Mouse (Mus musculus): ENCODE data around the gene Grid1. TPM values are rescaled to one million over a fixed set of nuclear protein-coding genes. Genes with fewer than 3 reads are reported as not detected.

Gene Grid1
- polyA plus RNA-seq, 1 experiment from 2014 or later, result 0.59 TPM

GRCm38 (mm10) chr14:34844166-34844565, 24.3 kb downstream of the Grid1 start:
- Histone ChIP-seq H3K4me1 (no peaks in the 10 kb centered on the region), H3K27me3 (ENCODE audit: insufficient read depth, poor library complexity, severe bottlenecking) (peaks cover 4% of the 10 kb centered on the region; the same call in 1 of the 2 replicates), H3K9me3 (no peaks in the 10 kb centered on the region), H3K4me3 (no peak overlapping the region), H3K27ac (no peak overlapping the region), H3K36me3 (no peaks in the 10 kb centered on the region)
- no peak for DNase-seq (ENCODE audit: low spot score)
- WGBS, result 89% methylated on average over 3 of the region's 3 CpGs

- peaks cover 4% of the 10 kb centered on the region; the same call in 1 of the 2 replicates for H3K27me3 ChIP-seq (ENCODE audit: insufficient read depth, poor library complexity, severe bottlenecking)
- no peak overlapping the region for H3K27ac ChIP-seq
- no peak for DNase-seq (ENCODE audit: low spot score)
- H3K9me3 ChIP-seq, result no peaks in the 10 kb centered on the region
- no peaks in the 10 kb centered on the region for H3K4me1 ChIP-seq
- no peaks in the 10 kb centered on the region for H3K36me3 ChIP-seq
- WGBS, result 66% methylated on average over 4 of the region's 4 CpGs
- H3K4me3 ChIP-seq, result no peak overlapping the region
Measured at GRCm38 (mm10) chr14:34846799-34847198, 26.9 kb downstream of the Grid1 start.

- WGBS, result 84% methylated on average over 5 of the region's 5 CpGs
Measured at GRCm38 (mm10) chr14:34847625-34848024, 27.7 kb downstream of the Grid1 start.

GRCm38 (mm10) chr14:34860891-34861780, 41.2 kb downstream of the Grid1 start:
- no peaks in the 10 kb centered on the region for H3K9me3 ChIP-seq
- H3K4me1 ChIP-seq, result no peaks in the 10 kb centered on the region; the same call in 1 of the 2 replicates
- WGBS, result 77% methylated on average over 9 of the region's 9 CpGs
- no peaks in the 10 kb centered on the region for H3K36me3 ChIP-seq
- DNase-seq (ENCODE audit: low spot score), result no peak
- H3K27me3 ChIP-seq (ENCODE audit: insufficient read depth, poor library complexity, severe bottlenecking), result 0 out of 2 replicates have a peak, but pooled peaks cover 3% of the 10 kb centered on the region
- no peak overlapping the region for H3K4me3 ChIP-seq
- no peak overlapping the region for H3K27ac ChIP-seq

More at GRCm38 (mm10) chr14:34847625-34848024, 27.7 kb downstream of the Grid1 start:
- H3K27me3 ChIP-seq (ENCODE audit: insufficient read depth, poor library complexity, severe bottlenecking), result peaks cover 4% of the 10 kb centered on the region; the same call in 1 of the 2 replicates
- no peak overlapping the region for H3K4me3 ChIP-seq
- H3K36me3 ChIP-seq, result no peaks in the 10 kb centered on the region
- no peaks in the 10 kb centered on the region for H3K9me3 ChIP-seq
- no peaks in the 10 kb centered on the region for H3K4me1 ChIP-seq
- H3K27ac ChIP-seq, result no peak overlapping the region
- DNase-seq (ENCODE audit: low spot score), result no peak

- no peaks in the 10 kb centered on the region for H3K36me3 ChIP-seq
- DNase-seq (ENCODE audit: low spot score), result peak; percentile 81
- no peak overlapping the region for H3K27ac ChIP-seq
- 10% methylated on average over 5 of the region's 5 CpGs for WGBS
- no peak overlapping the region for H3K4me3 ChIP-seq
- H3K4me1 ChIP-seq, result no peaks in the 10 kb centered on the region
- no peaks in the 10 kb centered on the region for H3K9me3 ChIP-seq
- H3K27me3 ChIP-seq (ENCODE audit: insufficient read depth, poor library complexity, severe bottlenecking), result no peaks in the 10 kb centered on the region
Measured at GRCm38 (mm10) chr14:34867266-34867665, 47.4 kb downstream of the Grid1 start.

GRCm38 (mm10) chr14:34868513-34869260, 48.8 kb downstream of the Grid1 start:
- H3K27ac ChIP-seq, result no peak overlapping the region
- DNase-seq (ENCODE audit: low spot score), result no peak
- H3K4me1 ChIP-seq, result no peaks in the 10 kb centered on the region
- H3K27me3 ChIP-seq (ENCODE audit: insufficient read depth, poor library complexity, severe bottlenecking), result no peaks in the 10 kb centered on the region
- no peak overlapping the region for H3K4me3 ChIP-seq
- 70% methylated on average over 6 of the region's 6 CpGs for WGBS
- no peaks in the 10 kb centered on the region for H3K9me3 ChIP-seq
- no peaks in the 10 kb centered on the region for H3K36me3 ChIP-seq

GRCm38 (mm10) chr14:34879996-34880395, 60.1 kb downstream of the Grid1 start:
- Histone ChIP-seq H3K27ac (no peak overlapping the region), H3K27me3 (ENCODE audit: insufficient read depth, poor library complexity, severe bottlenecking) (peaks cover 28% of the 10 kb centered on the region), H3K36me3 (no peaks in the 10 kb centered on the region), H3K9me3 (no peaks in the 10 kb centered on the region), H3K4me1 (no peaks in the 10 kb centered on the region), H3K4me3 (no peak overlapping the region)
- DNase-seq (ENCODE audit: low spot score), result no peak
- WGBS, result 24% methylated on average over 6 of the region's 6 CpGs

GRCm38 (mm10) chr14:34880431-34881421, 60.8 kb downstream of the Grid1 start:
- WGBS, result 27% methylated on average over 8 of the region's 8 CpGs
- Histone ChIP-seq H3K27ac (no peak overlapping the region), H3K4me1 (no peaks in the 10 kb centered on the region), H3K36me3 (no peaks in the 10 kb centered on the region), H3K4me3 (no peak overlapping the region), H3K27me3 (ENCODE audit: insufficient read depth, poor library complexity, severe bottlenecking) (peaks cover 28% of the 10 kb centered on the region), H3K9me3 (no peaks in the 10 kb centered on the region)
- no peak for DNase-seq (ENCODE audit: low spot score)

- Histone ChIP-seq H3K36me3 (no peaks in the 10 kb centered on the region), H3K27me3 (ENCODE audit: insufficient read depth, poor library complexity, severe bottlenecking) (peaks cover 28% of the 10 kb centered on the region), H3K4me1 (no peaks in the 10 kb centered on the region), H3K4me3 (no peak overlapping the region), H3K27ac (no peak overlapping the region), H3K9me3 (no peaks in the 10 kb centered on the region)
- 89% methylated on average over 11 of the region's 11 CpGs for WGBS
- DNase-seq (ENCODE audit: low spot score), result no peak
Measured at GRCm38 (mm10) chr14:34884194-34884593, 64.3 kb downstream of the Grid1 start.

GRCm38 (mm10) chr14:34884611-34885010, 64.7 kb downstream of the Grid1 start:
- WGBS, result 85% methylated on average over 3 of the region's 3 CpGs
- Histone ChIP-seq H3K4me3 (no peak overlapping the region), H3K36me3 (no peaks in the 10 kb centered on the region), H3K4me1 (no peaks in the 10 kb centered on the region), H3K27ac (no peak overlapping the region), H3K9me3 (no peaks in the 10 kb centered on the region), H3K27me3 (ENCODE audit: insufficient read depth, poor library complexity, severe bottlenecking) (peaks cover 28% of the 10 kb centered on the region)
- no peak for DNase-seq (ENCODE audit: low spot score)

- Histone ChIP-seq H3K4me1 (peaks cover 23% of the 10 kb centered on the region), H3K36me3 (no peaks in the 10 kb centered on the region), H3K9me3 (no peaks in the 10 kb centered on the region), H3K27ac (no peak overlapping the region), H3K4me3 (no peak overlapping the region), H3K27me3 (ENCODE audit: insufficient read depth, poor library complexity, severe bottlenecking) (peaks cover 29% of the 10 kb centered on the region)
- 4% methylated on average over 6 of the region's 6 CpGs for WGBS
- DNase-seq (ENCODE audit: low spot score), result peak; percentile 82
Measured at GRCm38 (mm10) chr14:34891769-34892532, 72.0 kb downstream of the Grid1 start.
